Mouse (Mus musculus) CH12.LX (cell line): Measurements from ENCODE around the gene Cd83. TPM values are rescaled to one million over a fixed set of nuclear protein-coding genes. Genes with fewer than 3 reads are reported as not detected.

Experiments used
- DNase-seq: peaks from one replicate; pipeline ENCODE4 v3.0.0-alpha.2; 2013; ENCODE audit errors: extremely low read depth
- H3K27ac ChIP-seq: 2 replicates; pipeline ENCODE4 v1.5.1; 2012; ENCODE audit warnings: low read depth, mild to moderate bottlenecking, control low read depth, moderate library complexity; ENCODE audit not compliant: insufficient read depth
- H3K27me3 ChIP-seq: replicated peaks from 2 replicates; pipeline ENCODE3; 2012; ENCODE audit warnings: inconsistent platforms
- H3K36me3 ChIP-seq, 2 experiments: replicated peaks in 1 of 2; 2 replicates each; pipeline versions ENCODE3 to v1.6.1; 2012; ENCODE audit warnings: inconsistent platforms in 1 of 2, low read length in 1 of 2, mild to moderate bottlenecking in 1 of 2, mixed read lengths in 1 of 2, moderate library complexity in 1 of 2; ENCODE audit not compliant: control insufficient read depth in 1 of 2, insufficient read depth in 1 of 2
- H3K4me1 ChIP-seq, 2 experiments: 2 replicates each; pipeline ENCODE4 v1.6.1; 2012; ENCODE audit warnings: inconsistent platforms in 1 of 2, moderate library complexity in 1 of 2; ENCODE audit not compliant: insufficient read depth in 2 of 2, control insufficient read depth in 1 of 2
- H3K4me2 ChIP-seq: 2 replicates; pipeline ENCODE4 v1.6.1; 2012; ENCODE audit warnings: low read depth, mild to moderate bottlenecking, control low read depth; ENCODE audit not compliant: poor library complexity, insufficient read depth, severe bottlenecking
- H3K4me3 ChIP-seq, 3 experiments: fragments of 150-350 bp in 1 of 3; sonication (generic) in 1 of 3; replicated peaks in 1 of 3; 2 replicates each; pipeline versions ENCODE3 to v1.5.1; 2011 to 2012; ENCODE audit warnings: low read depth in 2 of 3, low read length in 2 of 3, mild to moderate bottlenecking in 2 of 3, moderate library complexity in 2 of 3, control low read depth in 1 of 3, improper control_type of control experiment in 1 of 3, inconsistent platforms in 1 of 3, mixed read lengths in 1 of 3; ENCODE audit not compliant: poor library complexity in 1 of 3
- H3K79me2 ChIP-seq: replicated peaks from 2 replicates; pipeline ENCODE4 v1.6.1; 2012; ENCODE audit warnings: mild to moderate bottlenecking, moderate library complexity; ENCODE audit not compliant: control insufficient read depth, poor library complexity, insufficient read depth, severe bottlenecking; ENCODE audit errors: extremely low read depth
- H3K9ac ChIP-seq: 2 replicates; pipeline ENCODE4 v1.6.1; 2012; ENCODE audit warnings: low read depth, mild to moderate bottlenecking, control low read depth, moderate library complexity; ENCODE audit not compliant: insufficient read depth
- H3K9me3 ChIP-seq: replicated peaks from 2 replicates; pipeline ENCODE3; 2012; ENCODE audit warnings: low read length, inconsistent platforms, mixed read lengths
- CTCF ChIP-seq, 2 experiments: IDR thresholded peaks in 1 of 2; conservative IDR thresholded peaks in 1 of 2; 2 replicates each; pipeline ENCODE4 v1.5.1; 2011 to 2012; ENCODE audit warnings: low read depth in 2 of 2, low read length in 2 of 2, improper control_type of control experiment in 1 of 2, inconsistent platforms in 1 of 2, mild to moderate bottlenecking in 1 of 2, moderate library complexity in 1 of 2
- EP300 ChIP-seq: IDR thresholded peaks from 2 replicates; pipeline ENCODE4 v1.6.1; 2011; ENCODE audit warnings: low read length, improper control_type of control experiment
- ETS1 ChIP-seq: conservative IDR thresholded peaks from 2 replicates; pipeline ENCODE4 v1.6.1; 2012; ENCODE audit warnings: low read depth, mild to moderate bottlenecking, inconsistent platforms, low read length, improper control_type of control experiment, moderate library complexity
- GABPA ChIP-seq: IDR thresholded peaks from 2 replicates; pipeline ENCODE4 v1.6.1; 2012; ENCODE audit warnings: low read depth, low read length, improper control_type of control experiment, inconsistent platforms; ENCODE audit not compliant: insufficient replicate concordance
- KAT2A ChIP-seq: IDR thresholded peaks from 2 replicates; pipeline ENCODE4 v1.6.1; 2012; ENCODE audit warnings: low read length, improper control_type of control experiment, inconsistent platforms; ENCODE audit not compliant: insufficient replicate concordance
- MAX ChIP-seq: IDR thresholded peaks from 2 replicates; pipeline ENCODE4 v1.6.1; 2011; ENCODE audit warnings: low read length, improper control_type of control experiment
- MAZ ChIP-seq: IDR thresholded peaks from 2 replicates; pipeline ENCODE4 v1.6.1; 2012; ENCODE audit warnings: low read depth, mild to moderate bottlenecking, inconsistent platforms, low read length, improper control_type of control experiment, moderate library complexity
- MEF2A ChIP-seq: IDR thresholded peaks from 2 replicates; pipeline ENCODE4 v1.6.1; 2014; ENCODE audit warnings: low read depth, mild to moderate bottlenecking, inconsistent platforms, low read length, improper control_type of control experiment, borderline replicate concordance
- MYC ChIP-seq: IDR thresholded peaks from 2 replicates; pipeline ENCODE4 v1.6.1; 2011; ENCODE audit warnings: low read depth, mild to moderate bottlenecking, improper control_type of control experiment, low read length
- NRF1 ChIP-seq: IDR thresholded peaks from 2 replicates; pipeline ENCODE4 v1.6.1; 2014; ENCODE audit warnings: low read depth, mild to moderate bottlenecking, inconsistent platforms, low read length, improper control_type of control experiment, moderate library complexity
- PAX5 ChIP-seq: IDR thresholded peaks from 2 replicates; pipeline ENCODE4 v1.6.1; 2012; ENCODE audit warnings: low read length, inconsistent platforms, mixed read lengths
- POLR2A ChIP-seq: IDR thresholded peaks from 2 replicates; pipeline ENCODE4 v1.6.1; 2011; ENCODE audit warnings: low read depth, mild to moderate bottlenecking, improper control_type of control experiment, low read length
- SIN3A ChIP-seq: IDR thresholded peaks from 2 replicates; pipeline ENCODE4 v1.6.1; 2012; ENCODE audit warnings: low read length, improper control_type of control experiment, inconsistent platforms
- TBP ChIP-seq: conservative IDR thresholded peaks from 2 replicates; pipeline ENCODE4 v1.6.1; 2011; ENCODE audit warnings: low read depth, low read length, improper control_type of control experiment
- USF1 ChIP-seq: IDR thresholded peaks from 2 replicates; pipeline ENCODE4 v1.6.1; 2014; ENCODE audit warnings: low read depth, mild to moderate bottlenecking, inconsistent platforms, low read length, improper control_type of control experiment
- USF2 ChIP-seq: conservative IDR thresholded peaks from 2 replicates; pipeline ENCODE4 v1.6.1; 2011; ENCODE audit warnings: low read depth, low read length, improper control_type of control experiment
- dilution Hi-C: fragments of 300-500 bp; cut with MboI; formaldehyde crosslinking; loops from 2 replicates; pipeline ENCODE4 v1.14.3; 2020; ENCODE audit warnings: low sequenced_read_pairs; ENCODE audit not compliant: extremely low pct_unique_long_range_greater_than_20kb, extremely low pct_ligation_motif_present
- in situ Hi-C: fragments of 300-500 bp; cut with MboI; formaldehyde crosslinking; loops from 3 replicates; pipeline ENCODE4 v1.14.3; 2019; ENCODE audit warnings: low sequenced_read_pairs, low pct_ligation_motif_present, low pct_unique_long_range_greater_than_20kb, mixed read lengths
- polyA plus RNA-seq: library from polyadenylated mRNA; unstranded; fragments of >175 nt; gene quantifications from 2 replicates; pipeline ENCODE4 v1.2.1, GENCODE M21; 2012; ENCODE audit warnings: low read depth; ENCODE audit not compliant: insufficient read length
- total RNA-seq, 2 experiments: library from RNA; depleted of rRNA; stranded (reverse); fragments of 300-350 nt in 1 of 2; fragments of >200 nt in 1 of 2; gene quantifications; 2 replicates each; pipeline ENCODE4 v1.2.3; 2012 to 2014

Cd83 gene
- total and polyA plus RNA-seq, 3 experiments, result 109 to 298 (median 129) TPM

DNA sequence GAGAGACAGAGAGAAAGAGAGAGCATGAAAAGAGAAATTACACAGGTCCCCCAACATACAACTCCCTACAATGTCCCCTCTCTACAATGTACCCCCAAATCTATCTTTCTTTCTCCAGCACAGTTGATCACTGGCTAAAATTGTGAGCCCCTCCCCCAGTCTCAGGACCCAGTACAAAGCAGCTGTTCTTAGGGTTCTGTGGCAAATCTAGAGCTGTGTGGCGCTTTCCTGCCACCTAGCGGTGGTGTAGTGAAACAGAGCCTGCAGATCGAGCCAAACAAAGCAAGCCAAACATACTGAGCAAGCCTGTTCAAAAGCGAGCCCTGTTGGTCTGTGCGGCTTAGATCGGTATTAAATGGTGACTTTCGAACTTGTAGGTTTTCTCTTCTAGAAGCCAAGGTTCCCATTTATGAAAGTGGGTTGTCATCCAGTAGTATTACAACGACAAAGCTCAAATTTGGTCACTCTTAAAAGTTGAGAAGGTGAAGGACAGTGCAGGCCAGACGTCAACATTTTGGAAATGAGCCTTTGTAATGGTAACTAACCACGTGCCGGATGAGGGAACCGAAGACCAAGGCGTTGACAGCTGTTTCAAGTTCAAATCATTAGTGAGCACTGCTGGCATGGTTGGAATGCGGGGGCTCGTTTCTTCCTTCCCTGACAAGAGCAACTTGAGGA lies 44.8 kb upstream of the Cd83 start (continued):
- TF ChIP-seq EP300 (peak; percentile 23; the same call in 1 of the 2 replicates), SIN3A (no peak), MEF2A (peak; percentile 57), MAZ (0 out of 2 replicates have a peak, but pooled peaks have one; percentile 47)

DNA sequence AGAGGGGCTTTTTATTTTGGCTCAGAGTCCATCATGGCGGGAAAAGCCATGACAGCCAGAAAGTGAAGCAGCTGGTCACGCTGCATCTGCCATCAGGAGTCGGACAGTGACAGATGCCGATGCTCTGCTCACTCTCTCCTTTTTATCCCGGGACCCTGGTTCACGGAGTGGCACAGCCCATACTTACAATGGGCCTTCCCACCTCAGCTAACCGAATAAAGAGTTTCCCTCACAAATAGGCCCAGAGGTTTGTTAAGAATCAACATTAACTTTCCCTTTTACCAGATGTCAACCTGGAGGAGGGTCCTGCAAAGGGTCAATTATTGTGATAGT lies 44.3 kb upstream of the Cd83 start:
- in situ Hi-C loops, result loop anchor here (25.0 kb wide), 1 partner anchor 378 kb away; the partner anchor contains the start of gene Sirt5
- Histone ChIP-seq H3K4me3 (no peak overlapping the region), H3K4me2 (no peak overlapping the region)
- TF ChIP-seq ETS1 (no peak), POLR2A (no peak), MEF2A (no peak), MAX (no peak), USF1 (no peak), KAT2A (no peak), TBP (no peak), USF2 (no peak), NRF1 (no peak), GABPA (no peak), MYC (no peak)
- TF ChIP-seq, all 38 proteins: peak for 0
- no peak overlapping the region for H3K27ac ChIP-seq
- no peak overlapping the region for H3K9ac ChIP-seq
- peaks cover 8% of the 10 kb centered on the region for H3K9me3 ChIP-seq
- DNase-seq, result no peak
- no peaks in the 10 kb centered on the region for H3K36me3 ChIP-seq
- H3K4me1 ChIP-seq, result peaks cover 8 to 40% of the 10 kb centered on the region in 2 experiments
- no peaks in the 10 kb centered on the region for H3K27me3 ChIP-seq
- no peaks in the 10 kb centered on the region for H3K79me2 ChIP-seq
- dilution Hi-C loops, result no loop called here

DNA sequence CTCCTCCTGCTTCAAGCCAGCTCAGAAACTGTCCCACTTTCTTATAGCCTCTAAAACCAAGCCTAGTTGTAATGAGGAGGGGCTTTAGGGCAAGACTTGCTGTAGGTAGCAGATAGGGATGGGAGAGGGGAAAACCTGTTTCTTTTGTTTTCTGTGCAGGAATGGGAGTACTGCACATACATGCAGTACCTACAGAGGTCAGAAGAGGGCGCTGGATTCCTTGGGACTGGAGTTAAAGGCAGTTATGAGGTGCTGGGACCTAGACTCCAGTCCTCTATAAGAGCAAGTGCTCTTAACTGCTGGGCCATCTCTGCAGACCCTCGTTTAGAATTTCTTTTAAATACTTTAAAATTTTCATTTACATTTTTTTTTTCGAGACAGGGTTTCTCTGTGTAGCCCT lies 41.9 kb upstream of the Cd83 start:
- TF ChIP-seq CTCF (conservative IDR thresholded peaks at IDR 0.05 in 1 of 2, IDR thresholded peaks at IDR 0.05 in 1 of 2; ENCODE audit: low read depth in 2 of 2, low read length in 2 of 2) (peak; percentile 21 to 31; a peak in 3 of 4 replicates), PAX5 (no peak)
- peaks cover 8% of the 10 kb centered on the region for H3K9me3 ChIP-seq
- in situ Hi-C loops (loop anchor here (25.0 kb wide), 1 partner anchor 380 kb away; the partner anchor contains the start of gene Sirt5), dilution Hi-C loops (no loop called here)
- no peak for DNase-seq
- H3K4me1 ChIP-seq, result peaks cover 10 to 52% of the 10 kb centered on the region in 2 experiments
- H3K4me3 ChIP-seq, result no peak overlapping the region
- H3K36me3 ChIP-seq, result no peaks in the 10 kb centered on the region
- no peaks in the 10 kb centered on the region for H3K27me3 ChIP-seq
- H3K79me2 ChIP-seq, result no peaks in the 10 kb centered on the region
- no peak overlapping the region for H3K27ac ChIP-seq
- H3K4me2 ChIP-seq, result no peak overlapping the region
- no peak overlapping the region for H3K9ac ChIP-seq
